Mouse (Mus musculus) urinary bladder, adult 2 months (tissue): ENCODE data around the gene Ern1. TPM values are rescaled to one million over a fixed set of nuclear protein-coding genes. Genes with fewer than 3 reads are reported as not detected.

Experiments
- DNase-seq: peaks from one replicate; pipeline ENCODE4 v3.0.0; 2022; ENCODE audit warnings: low spot score
- polyA plus RNA-seq: library from polyadenylated mRNA; depleted of rRNA; stranded (reverse); fragments of >200 nt; gene quantifications from 2 replicates; pipeline ENCODE4 v1.2.3, GENCODE M21; 2012; rRNA removed

The Ern1 gene
- 11.6 and 12.0 TPM in 2 replicates for polyA plus RNA-seq

- peak; percentile 97 for DNase-seq
These were observed at the start of gene Ern1 for GRCm38 (mm10) chr11:106487733-106488115. Gene Ern1 (minus strand): TSS chr11:106487852.

DNA sequence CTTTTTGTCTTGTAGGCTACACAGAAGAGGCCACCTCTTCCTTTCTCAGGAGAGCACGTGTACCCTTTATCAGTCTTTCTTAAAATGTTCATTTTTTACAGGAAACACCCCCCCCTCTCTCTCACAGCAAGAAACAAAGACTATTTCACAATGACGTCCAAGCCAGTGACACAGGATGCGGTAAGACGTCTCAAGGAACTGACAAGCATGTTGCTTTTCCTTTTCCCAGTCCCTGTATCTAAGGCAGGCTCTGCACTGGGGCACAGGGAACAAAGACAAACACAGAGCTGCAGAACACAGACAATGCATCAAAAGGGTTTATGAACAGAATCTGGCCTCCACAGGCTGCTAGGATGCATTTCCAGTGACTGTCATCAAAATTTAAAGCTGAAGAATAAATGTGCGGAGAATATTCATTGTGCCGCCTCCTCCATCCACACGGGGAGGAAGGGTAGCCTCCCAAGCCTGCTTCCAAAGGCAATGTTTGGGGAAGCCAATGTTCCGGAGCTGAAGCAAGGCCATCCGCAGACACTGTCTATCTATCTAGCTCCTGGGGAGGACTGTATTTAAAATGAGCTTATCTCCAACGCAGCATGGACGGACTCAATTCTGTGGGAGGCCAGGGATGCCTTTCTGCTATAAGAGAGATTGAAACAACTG is 48.7 kb upstream of the Ern1 start:
- DNase-seq = no peak

- DNase-seq = no peak
These were observed 48.1 kb upstream of the Ern1 start for GRCm38 (mm10) chr11:106535660-106536252.

GRCm38 (mm10) chr11:106532248-106532790 is 44.7 kb upstream of the Ern1 start:
- no peak for DNase-seq

GRCm38 (mm10) chr11:106529786-106530185 is 42.1 kb upstream of the Ern1 start:
- no peak for DNase-seq

DNA sequence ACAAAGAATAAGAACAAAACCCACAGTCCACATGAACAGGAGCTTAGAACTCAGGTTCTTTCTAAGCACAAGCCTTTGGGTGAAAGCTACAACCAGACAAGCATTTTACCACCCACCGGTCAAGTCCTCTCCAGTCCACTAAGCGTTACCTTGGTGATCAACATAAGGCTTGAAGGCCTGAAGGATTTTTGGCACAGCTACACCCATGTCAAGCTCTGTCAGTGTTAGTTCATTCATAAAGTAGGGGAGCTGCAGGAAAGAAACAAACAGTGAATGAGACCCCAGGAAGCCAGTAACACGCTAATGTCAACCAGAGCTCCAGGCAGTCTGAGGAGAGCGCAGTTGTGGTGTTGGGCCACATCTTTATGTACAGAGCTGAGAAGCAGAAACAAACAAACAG is 41.5 kb upstream of the Ern1 start:
- DNase-seq = no peak

DNA sequence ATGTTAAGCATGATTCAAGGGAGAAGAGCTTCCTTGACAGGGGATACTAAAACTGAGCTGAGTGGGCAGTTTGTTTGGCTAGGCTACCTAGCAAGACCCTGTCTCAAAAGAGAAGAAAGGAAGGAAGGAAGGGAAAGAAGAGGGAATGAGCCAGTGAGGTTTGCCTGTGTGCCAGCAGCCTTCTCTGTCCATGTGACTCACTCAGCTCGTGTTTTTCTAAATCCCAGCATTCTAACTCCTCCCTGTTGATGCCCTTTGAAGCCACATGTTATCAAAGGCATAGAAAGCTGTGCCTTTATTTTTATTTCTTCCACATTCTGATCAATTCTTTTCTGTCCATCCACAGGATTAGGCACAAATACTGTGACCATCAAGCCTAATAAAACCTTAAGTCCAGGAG is 40.3 kb upstream of the Ern1 start:
- no peak for DNase-seq

DNA sequence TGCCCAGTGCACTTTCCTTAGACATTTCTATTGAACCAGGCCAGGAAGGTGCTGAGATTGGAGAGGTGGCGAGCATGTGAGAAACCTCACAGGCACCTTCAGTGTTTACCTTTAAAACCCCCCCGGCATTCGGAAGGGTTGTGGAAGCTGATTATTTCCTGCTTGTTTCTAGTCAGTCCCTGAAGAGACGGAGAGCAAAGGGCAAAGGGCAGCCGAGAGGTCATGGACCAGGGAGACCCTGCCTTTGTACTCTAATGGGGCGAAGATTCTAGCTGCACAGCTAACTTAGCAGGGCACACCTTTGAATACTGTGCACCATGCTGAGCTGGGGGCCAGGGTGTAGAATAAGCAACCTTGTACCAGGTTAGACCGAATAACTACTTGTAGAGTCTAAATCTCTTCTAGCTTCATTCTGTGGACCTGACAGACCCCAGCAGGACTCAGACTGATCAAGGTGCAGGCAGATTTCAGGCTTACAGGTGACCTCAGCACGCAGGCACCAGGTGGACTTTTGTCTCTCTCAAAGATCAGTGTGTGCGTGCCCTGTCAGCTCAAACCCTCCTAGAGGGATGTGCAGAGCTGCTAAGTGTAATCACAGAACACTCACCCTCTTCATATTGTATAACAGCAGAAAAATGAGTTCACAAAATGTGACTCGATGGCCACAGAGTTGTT is 39.6 kb upstream of the Ern1 start:
- DNase-seq = no peak

DNA sequence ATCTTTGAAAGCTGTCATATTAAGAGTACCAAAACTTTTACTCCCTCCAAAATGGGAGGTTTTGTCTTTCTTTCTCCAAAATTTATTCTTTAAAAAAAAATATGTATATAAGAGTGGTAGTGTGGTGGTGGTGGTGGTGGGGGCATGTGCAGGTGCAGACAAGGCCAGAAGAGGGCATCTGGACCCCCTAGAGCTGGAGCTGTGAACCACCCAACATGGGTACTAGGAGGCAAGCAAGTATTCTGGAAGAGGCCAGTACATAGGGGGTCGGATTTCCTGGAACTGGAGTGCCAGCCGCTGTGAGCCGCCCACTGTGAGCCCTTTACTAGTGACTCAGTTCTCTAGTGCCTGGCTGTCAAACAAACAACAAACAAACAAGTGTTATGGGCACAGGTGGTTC is 34.9 kb upstream of the Ern1 start:
- DNase-seq = no peak

DNA sequence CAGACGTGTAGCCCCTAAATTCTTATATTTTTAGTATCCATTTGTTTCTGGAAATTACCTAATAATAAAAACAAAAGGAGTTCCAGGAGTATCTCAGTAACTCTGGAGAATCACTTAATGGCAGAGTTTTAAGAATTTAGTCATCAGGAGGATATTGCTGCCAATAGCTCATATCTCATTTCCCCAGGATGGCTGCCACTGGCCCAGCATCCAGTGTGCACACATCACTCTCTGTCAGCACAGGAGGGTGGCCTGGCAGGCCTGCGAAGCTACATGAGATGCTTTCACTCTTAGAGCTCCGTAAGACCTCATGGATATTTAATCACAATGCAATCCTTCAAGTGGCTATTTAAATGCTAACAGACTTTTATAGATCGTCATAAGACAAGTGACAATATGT is 34.0 kb upstream of the Ern1 start:
- no peak for DNase-seq

GRCm38 (mm10) chr11:106520404-106520803 is 32.8 kb upstream of the Ern1 start:
- no peak for DNase-seq

- no peak for DNase-seq
These were observed 31.9 kb upstream of the Ern1 start for GRCm38 (mm10) chr11:106519519-106519918.

DNA sequence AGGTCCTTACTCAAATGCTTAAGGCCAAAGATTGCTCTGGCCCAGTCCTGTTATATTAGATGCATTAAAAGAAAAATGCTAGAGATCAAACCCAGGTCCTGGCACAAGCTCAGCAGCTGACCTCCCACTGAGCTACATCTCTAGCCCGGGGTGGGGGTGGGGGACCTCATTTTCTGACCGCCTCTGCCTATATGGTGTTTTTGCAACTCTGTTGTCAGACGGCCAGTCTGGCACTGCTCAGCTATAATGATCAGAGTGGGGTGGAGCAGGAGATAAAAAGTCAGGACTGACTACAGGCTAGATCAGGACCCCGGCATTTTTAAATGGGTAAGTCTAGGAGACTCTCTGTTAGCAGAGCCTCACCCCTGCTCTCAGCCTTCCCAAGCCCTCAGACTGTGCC is 30.7 kb upstream of the Ern1 start:
- DNase-seq = no peak

- no peak for DNase-seq
These were observed 27.6 kb upstream of the Ern1 start for GRCm38 (mm10) chr11:106515079-106515745.

GRCm38 (mm10) chr11:106514446-106514845 is 26.8 kb upstream of the Ern1 start:
- no peak for DNase-seq

DNA sequence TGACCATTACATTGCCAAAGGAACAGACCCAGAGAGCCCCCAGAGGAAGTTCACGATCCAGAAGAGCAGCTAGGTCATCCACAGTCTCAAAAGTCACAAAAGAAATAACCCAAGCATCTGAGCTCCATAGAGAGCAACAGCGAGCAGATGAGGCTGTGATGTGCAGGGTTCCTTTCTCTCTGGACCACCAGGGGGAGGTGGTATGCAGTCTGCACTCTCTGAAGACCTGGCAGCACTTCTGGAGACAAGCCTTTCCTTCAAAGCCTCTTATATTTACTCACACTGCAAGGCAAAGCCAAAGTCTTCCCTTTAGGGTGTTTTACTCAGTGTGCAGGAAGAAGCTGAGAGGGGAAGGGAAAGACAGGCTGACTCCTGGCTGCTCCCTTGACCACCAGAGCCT is 25.5 kb upstream of the Ern1 start:
- no peak for DNase-seq

- no peak for DNase-seq
These were observed 24.3 kb upstream of the Ern1 start for GRCm38 (mm10) chr11:106512006-106512390.

DNA sequence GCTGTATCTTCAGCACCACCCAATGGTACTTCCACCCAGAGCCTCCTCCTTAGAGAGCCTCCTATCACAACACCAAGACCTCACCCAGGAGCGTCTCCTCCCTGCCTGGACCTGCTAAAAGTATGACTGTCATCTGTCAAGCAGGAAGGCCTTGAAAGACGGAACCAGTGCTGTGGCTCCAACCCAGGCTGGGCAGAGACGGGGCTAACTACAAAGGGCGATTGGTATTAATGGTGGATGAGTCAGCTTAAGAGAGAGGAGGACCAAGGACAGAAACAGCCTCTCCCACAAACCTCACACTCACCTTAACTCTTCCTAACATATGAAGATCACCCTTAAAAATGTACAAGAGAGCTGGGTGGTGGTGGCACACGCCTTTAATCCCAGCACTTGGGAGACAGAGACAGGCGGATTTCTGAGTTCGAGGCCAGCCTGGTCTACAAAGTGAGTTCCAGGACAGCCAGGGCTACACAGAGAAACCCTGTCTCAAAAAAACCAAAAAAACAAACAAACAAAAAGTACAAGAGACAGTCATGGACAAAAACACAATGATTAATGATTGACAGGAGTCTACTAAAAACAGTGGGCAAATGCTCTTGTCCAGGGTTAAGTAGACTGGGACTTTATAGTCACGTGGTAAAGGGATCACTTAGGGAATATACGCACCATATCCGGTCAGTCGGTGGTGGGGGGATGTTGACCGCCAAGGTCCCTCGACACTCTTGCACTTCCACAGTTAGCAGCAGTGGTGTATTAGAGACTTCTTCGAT is 23.8 kb upstream of the Ern1 start:
- no peak for DNase-seq

GRCm38 (mm10) chr11:106507638-106508037 is 20.0 kb upstream of the Ern1 start:
- no peak for DNase-seq

DNA sequence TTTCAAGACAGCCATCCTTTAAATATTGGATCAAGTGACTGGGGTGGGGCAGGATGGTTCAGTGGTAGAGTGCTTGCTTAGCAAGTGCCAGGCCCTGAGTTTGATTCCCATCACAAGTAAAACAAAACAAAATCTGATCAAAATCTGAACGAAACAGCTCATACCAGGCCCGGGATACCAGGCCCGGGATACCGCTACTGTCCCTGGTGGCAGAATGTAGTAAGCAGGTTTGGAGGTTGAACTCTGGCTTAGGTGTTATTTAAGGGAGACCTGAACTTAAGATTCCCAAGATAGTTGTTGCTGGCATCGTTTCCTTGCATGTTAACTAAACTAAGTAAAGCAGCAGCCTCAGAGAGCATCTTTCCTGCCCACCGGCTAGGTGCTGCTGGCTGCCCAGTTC is 18.6 kb upstream of the Ern1 start:
- DNase-seq = no peak

GRCm38 (mm10) chr11:106504129-106504528 is 16.5 kb upstream of the Ern1 start:
- no peak for DNase-seq

- no peak for DNase-seq
These were observed 15.7 kb upstream of the Ern1 start for GRCm38 (mm10) chr11:106503425-106503717.
